Mouse (Mus musculus): ENCODE results near the gene Atf3. TPM values are rescaled to one million over a fixed set of nuclear protein-coding genes. Genes with fewer than 3 reads are reported as not detected.

The Atf3 gene
- polyA plus RNA-seq, 1 experiment from 2014 or later = 2.3 TPM

- no peak for DNase-seq (ENCODE audit: low spot score)
- Histone ChIP-seq H3K4me2 (ENCODE audit: low read depth, severe bottlenecking) (peak overlapping the region; percentile 97), H3K36me3 (ENCODE audit: control insufficient read depth, insufficient read depth, low read length) (no peaks in the 10 kb centered on the region), H3K27me3 (ENCODE audit: control insufficient read depth, insufficient read depth, low read length) (no peaks in the 10 kb centered on the region), H3K9ac (ENCODE audit: low read length) (peak overlapping the region; percentile 69), H3K4me3 (ENCODE audit: low read depth, low read length) (peak overlapping the region; percentile 71), H3K4me1 (ENCODE audit: control insufficient read depth, insufficient read depth, low read length) (peaks cover 6% of the 10 kb centered on the region; the same call in 1 of the 2 replicates), H3K27ac (replicated peaks; ENCODE audit: low read depth, low read length) (no peak overlapping the region), H3K9me3 (ENCODE audit: control insufficient read depth, low read length) (no peaks in the 10 kb centered on the region)
- ATAC-seq (ENCODE audit: insufficient number of reproducible peaks, low FRiP score, low TSS enrichment, low read depth) = no peak
- WGBS = 49% methylated on average over 9 of the region's 9 CpGs
Measured at GRCm38 (mm10) chr1:191224981-191225703, 7.3 kb upstream of the Atf3 start.

- Histone ChIP-seq H3K36me3 (ENCODE audit: control insufficient read depth, insufficient read depth, low read length) (no peaks in the 10 kb centered on the region), H3K9me3 (ENCODE audit: control insufficient read depth, low read length) (no peaks in the 10 kb centered on the region), H3K4me3 (ENCODE audit: low read depth, low read length) (peak overlapping the region; percentile 71), H3K4me2 (ENCODE audit: low read depth, severe bottlenecking) (peak overlapping the region; percentile 97), H3K27me3 (ENCODE audit: control insufficient read depth, insufficient read depth, low read length) (no peaks in the 10 kb centered on the region), H3K27ac (replicated peaks; ENCODE audit: low read depth, low read length) (no peak overlapping the region), H3K4me1 (ENCODE audit: control insufficient read depth, insufficient read depth, low read length) (peaks cover 6% of the 10 kb centered on the region; the same call in 1 of the 2 replicates), H3K9ac (ENCODE audit: low read length) (peak overlapping the region; percentile 69)
- ATAC-seq (ENCODE audit: insufficient number of reproducible peaks, low FRiP score, low TSS enrichment, low read depth) (peak; percentile 79), DNase-seq (ENCODE audit: low spot score) (peak; percentile 94)
- 1% methylated on average over 57 of the region's 57 CpGs for WGBS
Measured at GRCm38 (mm10) chr1:191224302-191224980, 6.6 kb upstream of the Atf3 start.

GRCm38 (mm10) chr1:191223930-191224301 is 6.1 kb upstream of the Atf3 start:
- no peak overlapping the region for H3K27ac ChIP-seq (replicated peaks; ENCODE audit: low read depth, low read length)
- ATAC-seq (ENCODE audit: insufficient number of reproducible peaks, low FRiP score, low TSS enrichment, low read depth) = peak; percentile 42

DNA sequence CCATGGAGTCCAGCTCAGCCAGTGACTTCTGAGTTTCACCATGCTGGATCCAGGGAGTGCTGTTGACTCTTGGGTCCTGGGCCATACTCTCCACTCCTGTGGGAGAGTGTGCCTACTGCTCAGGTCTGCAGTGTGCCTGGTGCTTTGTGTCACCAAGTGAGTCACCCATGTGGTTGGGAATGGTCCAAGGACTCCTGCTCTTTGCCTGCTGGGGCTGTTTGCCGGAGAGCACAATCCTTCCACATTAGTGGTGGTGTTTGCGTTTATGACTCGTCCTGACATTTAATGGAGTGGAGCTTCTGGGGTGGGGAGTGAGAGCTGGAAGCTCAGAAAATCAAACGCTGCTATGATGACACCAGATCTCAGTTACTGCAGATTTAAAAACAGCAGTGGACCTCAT is 4.2 kb upstream of the Atf3 start:
- no peaks in the 10 kb centered on the region for H3K9me3 ChIP-seq (ENCODE audit: control insufficient read depth, low read length)
- H3K27ac ChIP-seq (replicated peaks; ENCODE audit: low read depth, low read length) = no peak overlapping the region
- no peak overlapping the region for H3K4me2 ChIP-seq (ENCODE audit: low read depth, severe bottlenecking)
- peaks cover 6% of the 10 kb centered on the region; the same call in 1 of the 2 replicates for H3K4me1 ChIP-seq (ENCODE audit: control insufficient read depth, insufficient read depth, low read length)
- H3K9ac ChIP-seq (ENCODE audit: low read length) = no peak overlapping the region
- no peak for ATAC-seq (ENCODE audit: insufficient number of reproducible peaks, low FRiP score, low TSS enrichment, low read depth)
- no peak overlapping the region for H3K4me3 ChIP-seq (ENCODE audit: low read depth, low read length)
- DNase-seq (ENCODE audit: low spot score) = no peak
- H3K36me3 ChIP-seq (ENCODE audit: control insufficient read depth, insufficient read depth, low read length) = no peaks in the 10 kb centered on the region
- 72% methylated on average over 4 of the region's 4 CpGs for WGBS
- no peaks in the 10 kb centered on the region for H3K27me3 ChIP-seq (ENCODE audit: control insufficient read depth, insufficient read depth, low read length)

More at GRCm38 (mm10) chr1:191223930-191224301, 6.1 kb upstream of the Atf3 start:
- H3K9me3 ChIP-seq (ENCODE audit: control insufficient read depth, low read length) = no peaks in the 10 kb centered on the region
- no peaks in the 10 kb centered on the region for H3K36me3 ChIP-seq (ENCODE audit: control insufficient read depth, insufficient read depth, low read length)
- H3K4me1 ChIP-seq (ENCODE audit: control insufficient read depth, insufficient read depth, low read length) = peaks cover 6% of the 10 kb centered on the region; the same call in 1 of the 2 replicates
- peak overlapping the region; percentile 71 for H3K4me3 ChIP-seq (ENCODE audit: low read depth, low read length)
- DNase-seq (ENCODE audit: low spot score) = no peak
- H3K4me2 ChIP-seq (ENCODE audit: low read depth, severe bottlenecking) = peak overlapping the region; percentile 97
- WGBS = 59% methylated on average over 10 of the region's 10 CpGs
- peak overlapping the region; percentile 69 for H3K9ac ChIP-seq (ENCODE audit: low read length)
- no peaks in the 10 kb centered on the region for H3K27me3 ChIP-seq (ENCODE audit: control insufficient read depth, insufficient read depth, low read length)

- H3K4me2 ChIP-seq (ENCODE audit: low read depth, severe bottlenecking) = no peak overlapping the region
- H3K27ac ChIP-seq (replicated peaks; ENCODE audit: low read depth, low read length) = no peak overlapping the region
- no peak overlapping the region for H3K9ac ChIP-seq (ENCODE audit: low read length)
- H3K9me3 ChIP-seq (ENCODE audit: control insufficient read depth, low read length) = no peaks in the 10 kb centered on the region
- H3K4me1 ChIP-seq (ENCODE audit: control insufficient read depth, insufficient read depth, low read length) = peaks cover 6% of the 10 kb centered on the region; the same call in 1 of the 2 replicates
- no peaks in the 10 kb centered on the region for H3K36me3 ChIP-seq (ENCODE audit: control insufficient read depth, insufficient read depth, low read length)
- no peak for ATAC-seq (ENCODE audit: insufficient number of reproducible peaks, low FRiP score, low TSS enrichment, low read depth)
- no peak for DNase-seq (ENCODE audit: low spot score)
- no peak overlapping the region for H3K4me3 ChIP-seq (ENCODE audit: low read depth, low read length)
- no peaks in the 10 kb centered on the region for H3K27me3 ChIP-seq (ENCODE audit: control insufficient read depth, insufficient read depth, low read length)
- WGBS = 78% methylated on average over 8 of the region's 8 CpGs
Measured at GRCm38 (mm10) chr1:191220588-191220987, 2.7 kb upstream of the Atf3 start.

DNA sequence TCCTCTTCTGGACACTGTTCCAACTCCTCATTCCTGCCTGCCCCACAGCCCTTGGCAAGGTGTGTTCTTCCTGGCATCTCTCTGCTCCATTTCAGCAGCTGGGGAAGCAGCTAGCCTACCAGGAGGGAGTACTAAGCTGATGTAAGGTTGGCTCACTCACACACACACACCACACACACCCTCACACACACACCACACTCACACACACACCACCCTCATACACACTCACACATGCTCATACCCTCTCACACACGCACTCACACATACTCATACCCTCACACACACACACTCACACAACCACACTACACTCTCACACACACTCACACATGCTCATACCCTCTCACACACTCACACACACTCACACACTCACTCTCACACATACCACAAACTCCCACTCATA is 1.9 kb upstream of the Atf3 start:
- no peak overlapping the region for H3K4me2 ChIP-seq (ENCODE audit: low read depth, severe bottlenecking)
- no peak overlapping the region for H3K4me3 ChIP-seq (ENCODE audit: low read depth, low read length)
- H3K9me3 ChIP-seq (ENCODE audit: control insufficient read depth, low read length) = no peaks in the 10 kb centered on the region
- H3K27me3 ChIP-seq (ENCODE audit: control insufficient read depth, insufficient read depth, low read length) = no peaks in the 10 kb centered on the region
- no peaks in the 10 kb centered on the region for H3K36me3 ChIP-seq (ENCODE audit: control insufficient read depth, insufficient read depth, low read length)
- no peak overlapping the region for H3K9ac ChIP-seq (ENCODE audit: low read length)
- no peak for DNase-seq (ENCODE audit: low spot score)
- WGBS = 90% methylated on average over 1 of the region's 1 CpGs
- ATAC-seq (ENCODE audit: insufficient number of reproducible peaks, low FRiP score, low TSS enrichment, low read depth) = no peak
- H3K27ac ChIP-seq (replicated peaks; ENCODE audit: low read depth, low read length) = no peak overlapping the region
- peaks cover 3% of the 10 kb centered on the region; the same call in 1 of the 2 replicates for H3K4me1 ChIP-seq (ENCODE audit: control insufficient read depth, insufficient read depth, low read length)

- H3K36me3 ChIP-seq (ENCODE audit: control insufficient read depth, insufficient read depth, low read length) = no peaks in the 10 kb centered on the region
- 84% methylated on average over 5 of the region's 5 CpGs for WGBS
- H3K27me3 ChIP-seq (ENCODE audit: control insufficient read depth, insufficient read depth, low read length) = no peaks in the 10 kb centered on the region
- H3K4me1 ChIP-seq (ENCODE audit: control insufficient read depth, insufficient read depth, low read length) = no peaks in the 10 kb centered on the region
- no peak overlapping the region for H3K9ac ChIP-seq (ENCODE audit: low read length)
- no peak for DNase-seq (ENCODE audit: low spot score)
- H3K4me2 ChIP-seq (ENCODE audit: low read depth, severe bottlenecking) = no peak overlapping the region
- no peak for ATAC-seq (ENCODE audit: insufficient number of reproducible peaks, low FRiP score, low TSS enrichment, low read depth)
- no peak overlapping the region for H3K27ac ChIP-seq (replicated peaks; ENCODE audit: low read depth, low read length)
- H3K9me3 ChIP-seq (ENCODE audit: control insufficient read depth, low read length) = no peaks in the 10 kb centered on the region
- H3K4me3 ChIP-seq (ENCODE audit: low read depth, low read length) = no peak overlapping the region
Measured at GRCm38 (mm10) chr1:191218583-191218982, 744 bp upstream of the Atf3 start.

DNA sequence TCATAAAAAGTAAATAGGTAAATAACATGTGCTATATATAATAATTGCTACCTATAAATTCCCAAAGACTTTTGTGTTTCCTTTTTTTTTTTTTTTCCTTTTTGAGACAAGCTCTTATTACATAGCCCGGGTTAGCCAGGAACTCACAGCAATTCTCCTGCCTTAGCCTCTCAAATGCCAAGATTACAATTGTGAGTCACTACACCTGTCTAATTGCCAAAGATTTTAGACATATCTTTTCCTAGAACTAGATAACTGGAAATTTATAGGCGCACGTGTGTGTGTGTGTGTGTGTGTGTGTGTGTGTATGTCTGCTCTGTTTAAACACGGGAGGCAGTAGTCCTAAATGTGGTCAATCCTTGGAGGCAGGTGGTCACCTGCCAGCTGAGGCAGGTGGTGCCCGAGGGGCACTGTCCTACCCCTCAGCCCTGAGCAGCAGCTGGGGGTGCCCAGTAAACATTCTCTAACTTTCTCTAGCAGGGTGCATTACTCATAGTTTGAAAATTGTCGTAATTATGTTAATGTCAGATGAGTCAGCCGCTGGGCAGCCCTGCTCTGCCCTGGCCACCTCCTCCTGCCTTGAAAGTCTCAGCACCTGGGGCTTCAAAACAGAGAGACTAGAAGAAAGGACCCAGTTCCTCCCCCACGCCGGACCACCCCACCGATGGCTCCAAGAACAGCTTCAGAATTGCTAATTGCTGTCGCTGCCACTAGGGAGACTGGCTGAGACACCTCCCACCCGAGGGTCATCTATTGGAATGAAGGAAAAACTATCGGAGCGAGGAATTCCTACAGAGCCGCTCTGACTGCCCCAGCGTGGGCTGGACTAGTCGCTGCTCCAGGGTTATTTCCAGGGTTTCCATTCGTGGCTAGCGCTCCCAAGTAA is 1.8 kb downstream of the Atf3 start:
- ATAC-seq (ENCODE audit: insufficient number of reproducible peaks, low FRiP score, low TSS enrichment, low read depth) = no peak
- no peak overlapping the region for H3K27ac ChIP-seq (replicated peaks; ENCODE audit: low read depth, low read length)
- no peaks in the 10 kb centered on the region for H3K27me3 ChIP-seq (ENCODE audit: control insufficient read depth, insufficient read depth, low read length)
- no peak for DNase-seq (ENCODE audit: low spot score)
- 35% methylated on average over 19 of the region's 19 CpGs for WGBS
- no peak overlapping the region for H3K4me2 ChIP-seq (ENCODE audit: low read depth, severe bottlenecking)
- H3K4me3 ChIP-seq (ENCODE audit: low read depth, low read length) = no peak overlapping the region
- H3K9me3 ChIP-seq (ENCODE audit: control insufficient read depth, low read length) = no peaks in the 10 kb centered on the region
- H3K9ac ChIP-seq (ENCODE audit: low read length) = no peak overlapping the region
- no peaks in the 10 kb centered on the region for H3K4me1 ChIP-seq (ENCODE audit: control insufficient read depth, insufficient read depth, low read length)
- H3K36me3 ChIP-seq (ENCODE audit: control insufficient read depth, insufficient read depth, low read length) = no peaks in the 10 kb centered on the region
